Mouse (Mus musculus) subcutaneous adipose tissue, adult 2 months (tissue): ENCODE results near the gene Gm5108. TPM values are rescaled to one million over a fixed set of nuclear protein-coding genes. Genes with fewer than 3 reads are reported as not detected.

Source experiments
- polyA plus RNA-seq: library from polyadenylated mRNA; depleted of rRNA; stranded (reverse); fragments of >200 nt; gene quantifications from 2 replicates; pipeline ENCODE4 v1.2.3, GENCODE M21; 2012; ENCODE audit warnings: low replicate concordance; rRNA removed

Gm5108 gene
- polyA plus RNA-seq: not detected in 2 replicates

GRCm38 (mm10) chr5:67941369-67941768 lies at the start of gene Gm5108:
Gene Gm5108, plus strand, starts transcription at chr5:67941669.

GRCm38 (mm10) chr5:67946321-67946720 lies 4.9 kb downstream of the Gm5108 start, which contains the start of gene Gm21905:
Gene Gm21905, minus strand, starts transcription at chr5:67946421.

Other genes starting within 250 kb of the Gm5108 start
- 8.6 and 34.9 TPM in 2 replicates for gene Atp8a1, start 94.2 kb upstream of the Gm5108 start, polyA plus RNA-seq
- not detected in 2 replicates for gene Gm21905, start 4.8 kb downstream of the Gm5108 start, polyA plus RNA-seq
- not detected in 2 replicates for gene Grxcr1, start 90.2 kb downstream of the Gm5108 start, polyA plus RNA-seq